Mouse (Mus musculus): Measurements from ENCODE around the gene C8a.

DNA sequence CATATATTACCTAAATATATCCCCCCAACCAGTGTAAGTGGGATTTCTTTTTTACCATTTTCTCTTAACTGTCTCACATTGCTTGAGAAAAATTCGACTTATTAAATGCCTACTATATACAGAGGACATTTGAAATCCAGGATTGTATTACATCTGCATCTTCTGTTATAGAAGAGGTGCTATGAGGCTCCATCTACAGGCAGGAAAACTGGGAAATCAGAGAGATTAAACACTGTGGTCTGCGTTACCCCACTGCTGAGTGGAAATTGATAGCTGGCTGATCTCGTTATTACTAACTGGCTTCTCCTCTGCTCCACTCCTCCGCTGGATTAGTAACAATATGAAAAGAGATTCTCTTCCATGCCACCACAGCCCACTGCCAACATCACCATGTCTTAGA, 366 bp downstream of the C8a start:
- TF ChIP-seq TCF12 (IDR thresholded peaks at IDR 0.05; ENCODE audit: insufficient read depth, poor library complexity, severe bottlenecking) (no peak), POLR2A (IDR thresholded peaks at IDR 0.05; ENCODE audit: insufficient read length, low read depth) (no peak), USF1 (IDR thresholded peaks at IDR 0.05; ENCODE audit: low read depth) (no peak), MAX (IDR thresholded peaks at IDR 0.05; ENCODE audit: low read depth) (no peak), CEBPB (IDR thresholded peaks at IDR 0.05; ENCODE audit: insufficient read depth, poor library complexity, severe bottlenecking) (no peak), SRF (IDR thresholded peaks at IDR 0.05; ENCODE audit: control insufficient read depth, insufficient read length, low read depth) (no peak), POLR2AphosphoS2 (IDR thresholded peaks at IDR 0.05; ENCODE audit: insufficient read length, low read depth) (no peak), MYOG (IDR thresholded peaks at IDR 0.05; ENCODE audit: control insufficient read depth in 1 of 3, insufficient read depth in 1 of 3, insufficient read length in 2 of 3, low read depth in 2 of 3) (no peak)

Data from myocyte (in vitro differentiated cells).